Mouse (Mus musculus): Measurements from ENCODE around the gene Snrpn.
A peak's percentile ranks its signal among the peaks of the same experiment; 100 is the strongest.
"Not testable (repeated sequence)": the region's sequence is repeated elsewhere in the genome, so short reads cannot be mapped to it uniquely, and the experiment has no call there.

The Snrpn gene

GRCm38 (mm10) chr7:60139742-60140480 lies at the start of gene Snrpn:
Snrpn (minus strand) TSS chr7:60140219.
- no peak for DNase-seq (ENCODE audit: low read depth, low spot score)

DNA sequence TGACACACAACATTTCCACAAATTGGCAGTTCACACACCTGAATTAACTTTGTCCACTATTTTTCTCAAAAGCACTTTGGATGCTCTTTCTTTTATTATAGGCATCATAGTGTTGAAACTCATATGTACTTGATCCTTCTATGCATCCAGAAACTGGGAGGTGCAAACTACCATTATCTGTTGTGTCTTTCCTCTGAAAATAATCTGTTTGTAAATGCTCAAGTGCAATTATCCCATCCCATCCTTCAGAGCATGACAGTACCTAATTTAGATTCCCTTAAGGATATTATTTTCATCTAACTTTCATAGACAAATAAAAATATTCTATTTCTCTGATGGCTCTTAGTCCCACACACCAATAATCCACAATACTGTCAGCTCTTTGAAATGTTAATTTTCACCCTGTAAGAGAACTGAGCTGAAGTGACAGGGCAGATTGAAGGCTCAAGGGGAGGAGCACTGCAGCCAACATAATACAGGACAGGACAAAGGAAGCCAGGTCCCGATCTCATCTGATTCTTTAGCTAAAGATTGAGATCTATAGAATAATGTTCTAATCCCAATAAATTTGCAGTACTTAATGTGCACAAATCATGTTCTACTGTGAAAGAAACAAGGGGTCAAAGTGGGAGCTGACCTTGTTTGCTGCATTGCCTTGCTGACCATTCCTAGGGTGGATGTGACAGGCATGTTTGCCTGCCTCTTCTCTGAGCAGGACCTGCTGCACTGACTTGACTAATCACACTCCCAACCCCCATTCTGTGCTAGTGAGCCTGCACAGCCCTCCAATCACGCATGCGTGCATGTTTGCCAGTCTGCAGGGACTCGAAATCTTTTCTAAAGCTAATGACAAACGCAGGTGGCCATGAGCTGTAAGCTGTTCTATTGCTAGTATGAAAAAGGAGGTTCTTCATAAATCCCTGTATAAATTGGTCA lies 30.5 kb upstream of the Snrpn start:
- DNase-seq (ENCODE audit: low read depth, low spot score): peak; percentile 33

GRCm38 (mm10) chr7:60125332-60125731 lies 14.7 kb downstream of the Snrpn start:
- DNase-seq (ENCODE audit: low read depth, low spot score): no peak

GRCm38 (mm10) chr7:60123086-60123624 lies 16.9 kb downstream of the Snrpn start:
- DNase-seq (ENCODE audit: low read depth, low spot score): not testable (repeated sequence)

DNA sequence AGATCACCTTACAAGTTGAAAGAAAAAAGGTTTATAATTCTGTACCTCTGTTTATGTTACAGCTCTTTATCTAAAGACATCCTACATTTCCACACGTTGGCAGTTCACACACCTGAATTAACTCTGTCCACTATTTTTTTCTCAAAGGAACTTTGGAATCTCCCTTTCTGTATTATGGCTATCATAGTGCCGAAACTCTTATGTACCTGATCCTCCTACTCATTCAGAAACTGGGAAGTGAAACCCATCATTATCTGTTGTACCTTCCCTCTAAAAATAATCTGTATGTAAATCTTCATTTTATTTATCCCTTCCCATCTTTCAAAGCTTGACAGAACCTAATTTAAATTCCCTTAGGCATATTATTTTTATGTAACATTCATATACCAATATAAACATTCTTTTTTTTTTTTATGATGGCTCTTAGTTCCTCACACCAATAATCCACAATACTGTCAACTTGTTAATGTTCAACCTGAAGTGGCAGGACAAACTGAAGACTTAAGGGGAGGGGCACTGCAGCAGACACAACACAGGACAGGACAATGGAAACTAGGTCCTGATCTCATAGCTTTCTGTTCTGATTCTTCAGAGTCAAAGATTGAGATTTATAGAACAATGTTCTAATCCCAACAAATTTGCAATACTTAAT lies 17.5 kb downstream of the Snrpn start:
- DNase-seq (ENCODE audit: low read depth, low spot score): no peak

- no peak for DNase-seq (ENCODE audit: low read depth, low spot score)
Measured at GRCm38 (mm10) chr7:60097154-60097859, 42.7 kb downstream of the Snrpn start.

DNA sequence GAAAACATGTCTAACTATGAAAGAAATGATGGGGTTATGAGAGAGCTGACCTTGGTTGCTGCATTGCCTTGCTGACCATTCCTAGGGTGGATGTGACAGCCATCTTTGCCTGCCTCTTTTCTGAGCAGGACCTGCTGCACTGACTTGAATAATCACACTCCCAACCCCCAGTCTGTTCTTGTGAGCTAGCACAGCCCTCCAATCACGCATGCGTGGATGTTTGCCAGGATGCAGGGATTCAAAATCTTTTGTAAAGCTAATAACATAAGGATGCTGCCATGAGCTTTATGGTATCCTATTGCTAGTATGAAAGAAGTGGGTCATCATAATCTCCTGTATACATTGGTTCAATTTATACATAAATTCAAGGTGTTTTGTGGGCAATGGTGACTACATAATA lies 63.7 kb downstream of the Snrpn start:
- DNase-seq (ENCODE audit: low read depth, low spot score): no peak

- no peak for DNase-seq (ENCODE audit: low read depth, low spot score)
Measured at GRCm38 (mm10) chr7:60047481-60048201, 92.4 kb downstream of the Snrpn start.

DNA sequence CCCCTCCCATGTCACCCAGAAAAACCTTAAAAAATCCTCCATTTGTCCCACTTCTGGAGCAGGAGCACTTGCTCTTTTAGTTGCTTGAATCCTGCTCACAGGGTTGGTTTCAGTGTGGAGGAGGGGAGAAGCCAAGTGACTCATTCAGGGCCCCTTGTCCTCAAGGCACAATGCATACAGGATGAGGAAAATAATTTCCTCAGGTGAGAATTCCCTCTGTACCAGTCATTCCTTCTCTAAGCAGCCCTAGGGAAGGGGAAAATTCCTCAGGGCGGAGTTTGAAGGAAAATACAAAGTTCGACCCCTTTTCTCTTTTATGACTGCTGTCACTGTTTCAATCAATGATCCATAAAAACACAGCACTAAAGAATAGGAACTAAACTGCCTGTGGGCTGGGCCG lies 126.8 kb downstream of the Snrpn start:
- DNase-seq (ENCODE audit: low read depth, low spot score): no peak

- DNase-seq (ENCODE audit: low read depth, low spot score): no peak
Measured at GRCm38 (mm10) chr7:60007727-60008360, 132.2 kb downstream of the Snrpn start.

DNA sequence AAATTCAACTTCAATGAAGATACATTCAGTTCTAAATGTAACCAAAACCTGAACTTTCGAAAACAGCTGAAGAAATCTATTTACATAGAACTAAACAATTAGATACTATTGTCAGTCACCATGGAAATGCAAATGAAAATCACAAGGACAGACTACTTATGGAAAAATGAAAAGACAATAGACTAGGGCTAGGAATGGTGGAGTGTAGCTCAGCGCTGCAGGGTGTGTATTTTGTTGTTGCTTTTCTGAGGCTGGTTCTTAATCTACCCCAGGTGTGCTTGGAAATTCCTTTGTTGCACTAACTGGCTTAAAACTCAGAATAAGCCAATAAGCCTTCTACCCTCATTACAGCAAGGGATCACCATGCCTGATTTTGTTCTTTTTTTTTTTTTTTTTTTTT lies 133.8 kb downstream of the Snrpn start:
- DNase-seq (ENCODE audit: low read depth, low spot score): no peak

DNA sequence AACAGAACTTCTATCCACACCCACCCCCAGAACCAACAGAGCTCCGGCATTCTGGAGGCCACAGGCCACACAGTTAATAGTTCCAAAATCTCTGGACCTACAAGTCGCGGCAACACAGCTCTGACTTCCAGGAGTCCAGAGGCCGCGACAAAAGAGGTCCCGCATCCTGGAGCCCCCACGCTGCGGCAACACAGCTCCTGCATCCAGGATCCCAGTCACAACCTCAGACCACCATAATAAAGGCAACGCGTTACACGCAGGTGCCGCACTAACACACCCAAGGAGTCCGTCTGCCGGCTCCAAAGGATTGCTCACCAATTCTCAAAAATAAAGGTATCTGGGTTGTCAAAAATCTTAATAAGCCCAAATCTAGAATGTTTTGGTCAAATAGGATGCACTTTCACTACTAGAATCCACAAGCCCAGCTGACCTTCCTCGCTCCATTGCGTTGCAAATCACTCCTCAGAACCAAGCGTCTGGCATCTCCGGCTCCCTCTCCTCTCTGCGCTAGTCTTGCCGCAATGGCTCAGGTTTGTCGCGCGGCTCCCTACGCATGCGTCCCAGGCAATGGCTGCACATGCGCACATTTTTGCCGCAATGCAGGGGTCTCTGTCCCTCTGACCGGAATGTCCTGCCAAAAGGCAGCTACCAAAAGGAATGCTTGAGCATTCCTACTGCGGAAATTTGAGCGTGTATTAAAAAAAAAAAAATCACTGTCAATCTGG lies 135.3 kb downstream of the Snrpn start, which contains the start of the genes Snurf and Gm38393:
Gene Snurf, minus strand, starts transcription at position 444 of the 725 bp plus-strand sequence.
Gene Gm38393, minus strand, starts transcription at position 459 of the 725 bp plus-strand sequence.
- peak; percentile 73 for DNase-seq (ENCODE audit: low read depth, low spot score)

GRCm38 (mm10) chr7:60003921-60004605 lies 136.0 kb downstream of the Snrpn start:
- DNase-seq (ENCODE audit: low read depth, low spot score): peak; percentile 74

DNA sequence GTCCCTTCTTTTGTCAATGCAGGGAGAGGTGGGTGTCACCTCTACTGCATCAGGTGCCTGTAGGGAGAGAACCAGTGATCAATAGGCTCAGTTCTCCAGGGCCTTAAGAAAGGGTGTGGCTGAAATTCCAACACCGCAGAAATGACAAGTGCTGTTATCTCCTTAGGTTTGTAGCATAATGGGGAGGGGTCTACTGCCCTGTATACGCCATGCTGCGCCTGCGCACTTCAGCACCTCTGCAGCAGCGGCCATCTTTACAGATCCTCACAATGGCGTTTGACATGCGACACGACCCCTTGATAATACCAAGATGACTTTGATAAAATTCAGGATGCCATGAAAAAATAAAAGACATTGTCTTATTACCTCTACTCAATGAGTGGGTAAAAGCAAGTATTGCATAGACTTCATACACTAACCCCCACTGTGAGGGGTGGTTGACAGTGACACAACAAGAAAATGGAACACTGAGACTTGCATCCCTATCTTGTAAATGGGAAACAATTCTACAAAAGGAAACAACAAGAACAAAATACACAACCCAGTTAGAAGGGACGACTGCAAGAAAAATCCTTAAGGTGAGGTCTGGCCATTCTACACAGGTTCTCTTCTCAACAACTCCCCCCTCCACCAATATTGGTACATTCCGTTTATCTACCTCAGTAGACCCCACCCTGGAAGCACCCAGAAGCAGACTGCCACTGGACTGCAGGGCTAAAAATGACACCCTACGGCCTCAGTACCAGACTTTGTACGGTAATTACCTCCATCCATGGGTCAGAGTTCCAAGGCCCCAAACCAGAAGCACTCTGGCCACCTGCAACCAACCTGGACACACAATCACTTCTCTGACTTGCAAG lies 136.8 kb downstream of the Snrpn start:
- peak; percentile 61 for DNase-seq (ENCODE audit: low read depth, low spot score)

DNA sequence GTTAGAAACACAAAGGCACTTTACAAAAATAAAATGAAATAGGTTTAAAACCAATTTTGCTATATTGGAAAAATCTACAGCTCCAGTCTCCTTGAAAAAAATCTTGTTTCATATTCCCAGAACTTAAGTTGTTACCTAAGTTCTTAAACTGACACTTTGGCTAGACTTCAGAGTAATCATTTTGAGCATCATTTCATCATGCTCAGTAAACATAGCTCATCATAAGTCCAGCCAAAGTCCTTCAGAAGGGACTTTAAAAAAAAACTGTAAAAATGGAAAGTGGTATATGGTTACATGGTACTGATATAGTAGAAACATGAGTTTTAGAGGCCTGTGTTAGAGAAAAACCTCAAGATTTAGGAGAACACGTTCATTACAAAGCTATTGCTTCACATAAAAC lies 161.4 kb downstream of the Snrpn start:
- DNase-seq (ENCODE audit: low read depth, low spot score): no peak
